Mouse (Mus musculus) spleen, postnatal 10 days (tissue): ENCODE measurements at regions not wholly inside any gene's neighbourhood (a gene's known extent, or its start where the extent isn't known, plus 50 kb on each side); places are given as distances from the start of the nearest gene placed in this dataset.
A peak's percentile ranks its signal among the peaks of the same experiment; 100 is the strongest.

Experiments
- DNase-seq, 2 experiments: peaks; one replicate each; pipeline ENCODE4 v3.0.0; 2021 to 2022; ENCODE audit warnings: low spot score in 2 of 2

DNA sequence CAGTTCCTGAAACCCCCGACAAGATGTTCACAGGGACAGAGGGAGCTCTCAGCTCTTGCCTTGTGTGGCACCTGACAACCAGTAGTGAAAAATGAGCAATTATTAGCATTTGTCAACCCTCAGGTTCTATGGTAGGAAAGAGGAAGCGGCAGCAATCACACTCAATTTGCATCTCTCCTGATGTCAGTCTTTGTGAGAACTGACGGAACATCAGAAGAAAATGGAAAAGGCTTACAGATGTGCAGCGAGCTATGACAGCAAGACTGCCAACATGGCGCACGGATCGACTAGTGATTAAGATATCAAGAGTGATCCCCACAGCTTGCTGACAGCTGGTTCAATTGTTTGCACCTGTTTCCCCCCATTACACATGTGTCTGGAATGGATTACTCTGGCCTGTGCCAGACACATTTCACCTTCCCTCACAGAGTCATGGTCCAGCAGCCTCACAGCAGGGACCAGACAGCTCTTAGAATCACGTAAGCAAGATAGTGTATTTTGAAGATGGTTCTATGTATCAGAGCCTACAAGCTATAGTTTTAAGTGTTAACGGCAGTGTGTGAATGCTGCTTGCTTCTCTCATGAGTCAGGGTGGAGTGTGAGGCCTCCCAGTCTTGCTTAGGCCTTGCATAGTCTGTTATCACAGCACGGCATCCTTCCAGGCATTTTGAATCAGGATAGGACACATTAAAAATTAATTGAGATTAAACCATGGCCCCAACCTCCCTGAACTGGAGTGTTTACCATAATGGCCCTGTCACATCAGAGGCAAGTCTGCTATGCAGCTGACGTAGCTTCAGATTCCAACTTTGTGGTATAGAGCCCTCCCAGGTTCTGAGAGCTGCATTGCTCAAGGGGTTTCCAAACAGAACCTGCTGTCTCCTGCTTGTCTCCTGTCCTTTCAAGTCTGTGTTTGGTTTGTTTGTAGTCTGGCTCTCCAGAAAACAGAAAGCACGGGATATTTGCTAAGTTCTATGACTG lies 2258.0 kb downstream of the 4930444P10Rik start:
- no peak for DNase-seq

- no peak for DNase-seq
Observed at GRCm38 (mm10) chr1:13807786-13808185, 2285.3 kb downstream of the 4930444P10Rik start.

DNA sequence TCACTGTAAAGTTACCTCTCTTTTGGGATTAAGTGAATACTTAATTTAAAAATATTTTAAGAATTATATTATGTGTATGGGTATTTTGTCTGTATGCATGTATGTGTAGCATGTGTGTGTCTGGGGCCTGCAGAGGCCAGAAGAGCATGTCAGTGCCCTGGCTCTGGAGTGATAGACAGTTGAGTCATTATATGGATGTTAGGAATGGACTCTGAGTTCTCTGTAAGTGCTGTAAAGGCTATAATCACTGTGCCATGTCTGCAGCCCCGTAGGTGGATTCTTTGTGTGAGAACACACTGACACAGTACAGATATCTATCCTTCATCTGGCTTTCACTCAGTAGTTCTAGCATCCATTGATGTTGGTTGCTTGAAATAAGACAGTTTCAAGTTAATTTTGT lies 2292.7 kb downstream of the 4930444P10Rik start:
- no peak for DNase-seq

- DNase-seq = no peak
Observed at GRCm38 (mm10) chr1:13798848-13799247, 2294.3 kb downstream of the 4930444P10Rik start.

GRCm38 (mm10) chr1:13795196-13795595 lies 2297.9 kb downstream of the 4930444P10Rik start:
- DNase-seq = no peak

DNA sequence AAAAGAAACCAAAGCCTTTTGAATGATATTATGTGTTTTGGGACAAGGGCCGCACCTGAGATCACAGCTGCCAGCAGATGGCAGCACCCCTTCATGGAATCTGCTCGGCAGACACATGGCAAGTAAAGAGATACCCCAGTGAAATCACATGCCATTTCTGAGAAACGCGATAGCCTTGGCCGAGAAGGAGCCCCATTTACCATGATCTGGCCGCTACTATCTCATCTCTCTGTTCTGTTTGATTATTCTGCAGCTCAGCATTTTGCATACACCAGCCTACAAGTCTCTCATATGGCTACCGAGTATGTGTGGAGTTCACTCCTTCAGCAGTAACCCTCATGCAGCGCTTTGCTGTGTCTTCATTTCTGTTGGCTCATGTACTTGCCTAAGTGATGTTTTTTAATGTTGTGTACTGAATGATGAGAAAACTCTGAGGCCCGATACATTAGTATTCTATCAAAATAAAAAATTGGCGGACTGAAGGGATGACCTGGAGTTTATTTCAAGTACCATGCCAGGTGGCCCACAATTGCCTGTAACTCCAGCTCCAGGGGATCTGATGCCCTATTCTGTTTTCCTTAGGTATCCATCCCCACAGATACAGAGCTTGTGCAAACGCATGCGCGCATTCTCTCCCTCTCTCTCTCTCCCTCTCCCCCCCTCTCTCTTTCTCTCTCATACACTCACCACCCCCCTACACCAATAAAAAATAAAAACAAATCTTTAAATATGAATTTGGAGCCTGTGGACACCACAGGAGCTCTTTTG lies 2303.6 kb downstream of the 4930444P10Rik start:
- DNase-seq = peak; percentile 26 to 79

- no peak for DNase-seq
Observed at GRCm38 (mm10) chr1:13787016-13787415, 2306.1 kb downstream of the 4930444P10Rik start.

- peak in 1 of 2 experiments; percentile 40 for DNase-seq
Observed at GRCm38 (mm10) chr1:13784396-13784795, 2308.7 kb downstream of the 4930444P10Rik start.

DNA sequence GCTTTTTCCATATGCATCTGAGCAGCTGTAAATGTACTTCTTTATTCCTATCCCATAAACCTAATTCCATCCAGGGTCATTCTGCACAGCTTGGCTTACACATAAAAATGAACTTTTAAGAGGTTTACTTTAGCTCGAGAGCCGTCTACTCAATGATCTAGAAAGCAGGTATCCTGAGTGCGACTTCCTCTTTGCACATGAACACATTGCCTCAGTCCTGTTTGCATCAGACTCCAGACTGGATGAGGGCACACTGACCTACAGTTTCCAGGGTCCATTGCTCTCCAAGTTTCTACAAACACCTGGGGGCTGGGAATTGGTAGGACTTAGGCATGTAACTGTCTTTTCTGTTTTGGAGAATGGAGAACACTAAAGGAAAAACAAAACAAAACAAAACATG lies 2310.5 kb downstream of the 4930444P10Rik start:
- no peak for DNase-seq

DNA sequence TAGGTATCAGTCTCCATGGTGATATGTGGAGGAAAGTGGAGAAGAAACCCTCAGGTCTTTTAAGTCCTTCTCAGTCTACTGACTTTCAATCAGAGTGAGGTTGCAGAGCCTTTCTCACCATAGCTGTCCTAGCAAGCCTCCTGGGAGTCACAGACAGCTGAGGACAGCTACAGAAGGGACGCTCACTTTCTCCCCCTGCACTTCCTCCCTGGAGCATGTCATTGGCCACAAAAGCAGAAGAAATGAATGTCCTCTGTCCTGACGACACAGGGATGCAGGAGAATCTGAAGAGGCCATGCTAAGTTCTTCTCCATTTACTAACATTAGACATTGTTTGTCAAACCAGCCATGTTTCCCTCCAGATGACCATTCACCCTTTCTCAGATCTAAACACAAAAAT lies 2321.0 kb downstream of the 4930444P10Rik start:
- no peak for DNase-seq

GRCm38 (mm10) chr1:13771014-13771463 lies 2322.1 kb downstream of the 4930444P10Rik start:
- DNase-seq = no peak

GRCm38 (mm10) chr1:13752479-13752878 lies 2338.6 kb downstream of the A830018L16Rik start:
- DNase-seq = no peak

GRCm38 (mm10) chr1:13751381-13751780 lies 2337.5 kb downstream of the A830018L16Rik start:
- no peak for DNase-seq
